Mouse (Mus musculus): ENCODE data around the gene Nxpe5. TPM values are rescaled to one million over a fixed set of nuclear protein-coding genes. Genes with fewer than 3 reads are reported as not detected.
"Not testable (repeated sequence)": the region's sequence is repeated elsewhere in the genome, so short reads cannot be mapped to it uniquely, and the experiment has no call there.

Nxpe5 gene
- polyA plus RNA-seq, 1 experiment from 2014 or later, result not detected

GRCm38 (mm10) chr5:138207253-138207652 lies 18.4 kb upstream of the Nxpe5 start:
- Histone ChIP-seq H3K36me3 (ENCODE audit: control insufficient read depth, insufficient read depth, low read length) (no peaks in the 10 kb centered on the region), H3K4me3 (ENCODE audit: low read depth, low read length) (no peak overlapping the region), H3K27me3 (ENCODE audit: control insufficient read depth, insufficient read depth, low read length) (no peaks in the 10 kb centered on the region), H3K9ac (replicated peaks; ENCODE audit: low read depth, low read length) (no peak overlapping the region), H3K27ac (ENCODE audit: low read depth, low read length) (no peak overlapping the region), H3K4me1 (ENCODE audit: control insufficient read depth, insufficient read depth, low read length) (no peaks in the 10 kb centered on the region), H3K4me2 (ENCODE audit: low read depth, low read length) (no peak overlapping the region), H3K9me3 (ENCODE audit: control insufficient read depth, low read length) (no peaks in the 10 kb centered on the region)
- 79% methylated on average over 1 of the region's 1 CpGs for WGBS
- ATAC-seq (ENCODE audit: low read depth), result no peak

- Histone ChIP-seq H3K4me2 (ENCODE audit: low read depth, low read length) (no peak overlapping the region), H3K4me1 (ENCODE audit: control insufficient read depth, insufficient read depth, low read length) (no peaks in the 10 kb centered on the region), H3K27ac (ENCODE audit: low read depth, low read length) (no peak overlapping the region), H3K27me3 (ENCODE audit: control insufficient read depth, insufficient read depth, low read length) (no peaks in the 10 kb centered on the region), H3K9me3 (ENCODE audit: control insufficient read depth, low read length) (no peaks in the 10 kb centered on the region), H3K9ac (replicated peaks; ENCODE audit: low read depth, low read length) (no peak overlapping the region), H3K4me3 (ENCODE audit: low read depth, low read length) (no peak overlapping the region), H3K36me3 (ENCODE audit: control insufficient read depth, insufficient read depth, low read length) (no peaks in the 10 kb centered on the region)
- no peak for ATAC-seq (ENCODE audit: low read depth)
- WGBS, result 87% methylated on average over 4 of the region's 4 CpGs
These were observed 17.8 kb upstream of the Nxpe5 start for GRCm38 (mm10) chr5:138207873-138208272.

GRCm38 (mm10) chr5:138216632-138217031 lies 9.1 kb upstream of the Nxpe5 start:
- not testable (repeated sequence) for H3K9ac ChIP-seq (replicated peaks; ENCODE audit: low read depth, low read length); ATAC-seq (ENCODE audit: low read depth)
- WGBS, result 97% methylated on average over 13 of the region's 13 CpGs

GRCm38 (mm10) chr5:138219864-138220263 lies 5.8 kb upstream of the Nxpe5 start:
- Histone ChIP-seq H3K4me1 (ENCODE audit: control insufficient read depth, insufficient read depth, low read length) (no peaks in the 10 kb centered on the region), H3K36me3 (ENCODE audit: control insufficient read depth, insufficient read depth, low read length) (no peaks in the 10 kb centered on the region), H3K9ac (replicated peaks; ENCODE audit: low read depth, low read length) (no peak overlapping the region), H3K4me3 (ENCODE audit: low read depth, low read length) (no peak overlapping the region), H3K4me2 (ENCODE audit: low read depth, low read length) (no peak overlapping the region), H3K27ac (ENCODE audit: low read depth, low read length) (no peak overlapping the region), H3K27me3 (ENCODE audit: control insufficient read depth, insufficient read depth, low read length) (no peaks in the 10 kb centered on the region), H3K9me3 (ENCODE audit: control insufficient read depth, low read length) (no peaks in the 10 kb centered on the region)
- no peak for ATAC-seq (ENCODE audit: low read depth)
- WGBS, result 68% methylated on average over 2 of the region's 2 CpGs

More at GRCm38 (mm10) chr5:138216632-138217031, 9.1 kb upstream of the Nxpe5 start:
- H3K27ac ChIP-seq (ENCODE audit: low read depth, low read length); H3K4me2 ChIP-seq (ENCODE audit: low read depth, low read length); H3K4me3 ChIP-seq (ENCODE audit: low read depth, low read length); H3K27me3 ChIP-seq (ENCODE audit: control insufficient read depth, insufficient read depth, low read length); H3K9me3 ChIP-seq (ENCODE audit: control insufficient read depth, low read length); H3K36me3 ChIP-seq (ENCODE audit: control insufficient read depth, insufficient read depth, low read length); H3K4me1 ChIP-seq (ENCODE audit: control insufficient read depth, insufficient read depth, low read length): not testable (repeated sequence)

- H3K4me2 ChIP-seq (ENCODE audit: low read depth, low read length), result no peak overlapping the region
- no peak for ATAC-seq (ENCODE audit: low read depth)
- WGBS, result 26% methylated on average over 4 of the region's 4 CpGs
- H3K9ac ChIP-seq (replicated peaks; ENCODE audit: low read depth, low read length), result no peak overlapping the region
- no peak overlapping the region for H3K4me3 ChIP-seq (ENCODE audit: low read depth, low read length)
- H3K27ac ChIP-seq (ENCODE audit: low read depth, low read length), result no peak overlapping the region
- H3K27me3 ChIP-seq (ENCODE audit: control insufficient read depth, insufficient read depth, low read length), result no peaks in the 10 kb centered on the region
- H3K4me1 ChIP-seq (ENCODE audit: control insufficient read depth, insufficient read depth, low read length), result no peaks in the 10 kb centered on the region
- no peaks in the 10 kb centered on the region for H3K36me3 ChIP-seq (ENCODE audit: control insufficient read depth, insufficient read depth, low read length)
- H3K9me3 ChIP-seq (ENCODE audit: control insufficient read depth, low read length), result no peaks in the 10 kb centered on the region
These were observed 3.6 kb upstream of the Nxpe5 start for GRCm38 (mm10) chr5:138222111-138222510.

- Histone ChIP-seq H3K4me2 (ENCODE audit: low read depth, low read length) (no peak overlapping the region), H3K27ac (ENCODE audit: low read depth, low read length) (no peak overlapping the region), H3K4me3 (ENCODE audit: low read depth, low read length) (no peak overlapping the region), H3K9ac (replicated peaks; ENCODE audit: low read depth, low read length) (no peak overlapping the region), H3K27me3 (ENCODE audit: control insufficient read depth, insufficient read depth, low read length) (no peaks in the 10 kb centered on the region), H3K9me3 (ENCODE audit: control insufficient read depth, low read length) (no peaks in the 10 kb centered on the region), H3K4me1 (ENCODE audit: control insufficient read depth, insufficient read depth, low read length) (no peaks in the 10 kb centered on the region), H3K36me3 (ENCODE audit: control insufficient read depth, insufficient read depth, low read length) (no peaks in the 10 kb centered on the region)
- ATAC-seq (ENCODE audit: low read depth), result no peak
- WGBS, result 65% methylated on average over 3 of the region's 3 CpGs
These were observed 2.4 kb upstream of the Nxpe5 start for GRCm38 (mm10) chr5:138223287-138223686.

GRCm38 (mm10) chr5:138226491-138226890 lies 793 bp downstream of the Nxpe5 start:
- no peak for ATAC-seq (ENCODE audit: low read depth)
- Histone ChIP-seq H3K9ac (replicated peaks; ENCODE audit: low read depth, low read length) (no peak overlapping the region), H3K9me3 (ENCODE audit: control insufficient read depth, low read length) (no peaks in the 10 kb centered on the region), H3K36me3 (ENCODE audit: control insufficient read depth, insufficient read depth, low read length) (no peaks in the 10 kb centered on the region), H3K27ac (ENCODE audit: low read depth, low read length) (no peak overlapping the region), H3K4me3 (ENCODE audit: low read depth, low read length) (no peak overlapping the region), H3K4me2 (ENCODE audit: low read depth, low read length) (no peak overlapping the region), H3K27me3 (ENCODE audit: control insufficient read depth, insufficient read depth, low read length) (no peaks in the 10 kb centered on the region), H3K4me1 (ENCODE audit: control insufficient read depth, insufficient read depth, low read length) (no peaks in the 10 kb centered on the region)
- 84% methylated on average over 4 of the region's 4 CpGs for WGBS

- ATAC-seq (ENCODE audit: low read depth), result no peak
- Histone ChIP-seq H3K9ac (replicated peaks; ENCODE audit: low read depth, low read length) (no peak overlapping the region), H3K4me2 (ENCODE audit: low read depth, low read length) (no peak overlapping the region), H3K9me3 (ENCODE audit: control insufficient read depth, low read length) (no peaks in the 10 kb centered on the region), H3K4me1 (ENCODE audit: control insufficient read depth, insufficient read depth, low read length) (no peaks in the 10 kb centered on the region), H3K27ac (ENCODE audit: low read depth, low read length) (no peak overlapping the region), H3K27me3 (ENCODE audit: control insufficient read depth, insufficient read depth, low read length) (no peaks in the 10 kb centered on the region), H3K4me3 (ENCODE audit: low read depth, low read length) (no peak overlapping the region), H3K36me3 (ENCODE audit: control insufficient read depth, insufficient read depth, low read length) (no peaks in the 10 kb centered on the region)
- 79% methylated on average over 2 of the region's 2 CpGs for WGBS
These were observed 1.7 kb downstream of the Nxpe5 start for GRCm38 (mm10) chr5:138227367-138227766.

GRCm38 (mm10) chr5:138228026-138228425 lies 2.3 kb downstream of the Nxpe5 start:
- ATAC-seq (ENCODE audit: low read depth), result no peak
- H3K36me3 ChIP-seq (ENCODE audit: control insufficient read depth, insufficient read depth, low read length), result no peaks in the 10 kb centered on the region
- H3K4me1 ChIP-seq (ENCODE audit: control insufficient read depth, insufficient read depth, low read length), result no peaks in the 10 kb centered on the region
- H3K27ac ChIP-seq (ENCODE audit: low read depth, low read length), result no peak overlapping the region
- H3K9me3 ChIP-seq (ENCODE audit: control insufficient read depth, low read length), result no peaks in the 10 kb centered on the region
- no peak overlapping the region for H3K4me3 ChIP-seq (ENCODE audit: low read depth, low read length)
- no peak overlapping the region for H3K4me2 ChIP-seq (ENCODE audit: low read depth, low read length)
- WGBS, result 64% methylated on average over 3 of the region's 3 CpGs
- H3K27me3 ChIP-seq (ENCODE audit: control insufficient read depth, insufficient read depth, low read length), result no peaks in the 10 kb centered on the region
- no peak overlapping the region for H3K9ac ChIP-seq (replicated peaks; ENCODE audit: low read depth, low read length)

GRCm38 (mm10) chr5:138229511-138229910 lies 3.8 kb downstream of the Nxpe5 start:
- ATAC-seq (ENCODE audit: low read depth), result no peak
- H3K36me3 ChIP-seq (ENCODE audit: control insufficient read depth, insufficient read depth, low read length), result no peaks in the 10 kb centered on the region
- no peak overlapping the region for H3K4me3 ChIP-seq (ENCODE audit: low read depth, low read length)
- 91% methylated on average over 3 of the region's 3 CpGs for WGBS
- H3K4me1 ChIP-seq (ENCODE audit: control insufficient read depth, insufficient read depth, low read length), result no peaks in the 10 kb centered on the region
- H3K4me2 ChIP-seq (ENCODE audit: low read depth, low read length), result no peak overlapping the region
- H3K27me3 ChIP-seq (ENCODE audit: control insufficient read depth, insufficient read depth, low read length), result no peaks in the 10 kb centered on the region
- no peak overlapping the region for H3K27ac ChIP-seq (ENCODE audit: low read depth, low read length)
- H3K9ac ChIP-seq (replicated peaks; ENCODE audit: low read depth, low read length), result no peak overlapping the region
- H3K9me3 ChIP-seq (ENCODE audit: control insufficient read depth, low read length), result no peaks in the 10 kb centered on the region
